ENCODE assay signal across 16 mouse cellular contexts in genomic region chr13:93995423-93995822, GRCm38 (mm10).
"Had no signal": no experiment of that assay in that cellular context is flagged by ENCODE, and none has a peak within 500 bp of the region (broad histone marks: within the 10 kb centered on the region; RNA-seq: fewer than 3 reads in every experiment).

No protein-coding gene starts in this region.

- H3K4me1 ChIP-seq: limb, embryonic 13.5 days; liver, embryonic 13.5 days; midbrain, embryonic 13.5 days; neural tube, embryonic 15.5 days had no signal

- ATAC-seq: intestine, embryonic 16.5 days; midbrain, embryonic 13.5 days had no signal

- H3K27ac ChIP-seq: kidney, embryonic 15.5 days; limb, embryonic 13.5 days; liver, embryonic 13.5 days; midbrain, embryonic 13.5 days; neural tube, embryonic 15.5 days had no signal

- DNase-seq: kidney, adult 2 months; kidney, postnatal 14 days; left cerebral cortex, postnatal 4 days; liver, embryonic 13.5 days; lung, embryonic 14.5 days; lung, postnatal 36 days; right cerebral cortex, adult 18-20 months; right cerebral cortex, postnatal 4 days; spleen, adult 18-20 months; thymus, adult 18-20 months; thymus, postnatal 14 days had no signal

- H3K27me3 ChIP-seq: kidney, embryonic 15.5 days; limb, embryonic 13.5 days; liver, embryonic 13.5 days; midbrain, embryonic 13.5 days; neural tube, embryonic 15.5 days had no signal

- H3K9ac ChIP-seq: kidney, embryonic 15.5 days; limb, embryonic 13.5 days; liver, embryonic 13.5 days; lung, embryonic 14.5 days; midbrain, embryonic 13.5 days; neural tube, embryonic 15.5 days had no signal

- H3K4me2 ChIP-seq: kidney, embryonic 15.5 days; limb, embryonic 13.5 days; liver, embryonic 13.5 days; lung, embryonic 14.5 days; midbrain, embryonic 13.5 days; neural tube, embryonic 15.5 days had no signal

- H3K36me3 ChIP-seq: kidney, embryonic 15.5 days; limb, embryonic 13.5 days; liver, embryonic 13.5 days; midbrain, embryonic 13.5 days; neural tube, embryonic 15.5 days had no signal

- H3K9me3 ChIP-seq: kidney, embryonic 15.5 days; liver, embryonic 13.5 days; neural tube, embryonic 15.5 days had no signal

- H3K4me3 ChIP-seq: kidney, embryonic 15.5 days; limb, embryonic 13.5 days; liver, embryonic 13.5 days; midbrain, embryonic 13.5 days; neural tube, embryonic 15.5 days had no signal
